Mouse (Mus musculus) cortical plate, adult 2 months (tissue): ENCODE results near the gene Vmn1r68. TPM values are rescaled to one million over a fixed set of nuclear protein-coding genes. Genes with fewer than 3 reads are reported as not detected.
A peak's percentile ranks its signal among the peaks of the same experiment; 100 is the strongest.

Experiments used
- H3K27ac ChIP-seq: fragments of 200-500 bp; 2 replicates; pipeline ENCODE4 v1.5.1; 2012; ENCODE audit warnings: low read length, control low read depth, inconsistent platforms; ENCODE audit not compliant: insufficient read depth
- H3K4me1 ChIP-seq: fragments of 200-500 bp; 2 replicates; pipeline ENCODE4 v1.6.1; 2011; ENCODE audit warnings: low read length; ENCODE audit not compliant: control insufficient read depth, insufficient read depth
- H3K4me3 ChIP-seq: fragments of 200-500 bp; 2 replicates; pipeline ENCODE4 v1.5.1; 2011; ENCODE audit warnings: mild to moderate bottlenecking, low read length, control low read depth; ENCODE audit not compliant: insufficient read depth
- CTCF ChIP-seq: fragments of 200-500 bp; IDR thresholded peaks from 2 replicates; pipeline ENCODE4 v1.5.1; 2011; ENCODE audit warnings: mild to moderate bottlenecking, control low read depth, low read length; ENCODE audit not compliant: insufficient read depth; ENCODE audit errors: extremely low read depth
- POLR2A ChIP-seq: fragments of 200-500 bp; IDR thresholded peaks from 2 replicates; pipeline ENCODE4 v1.6.1; 2011; ENCODE audit warnings: mild to moderate bottlenecking, low read length, control low read depth; ENCODE audit not compliant: insufficient read depth; ENCODE audit errors: extremely low read depth
- polyA plus RNA-seq: library from polyadenylated mRNA; depleted of rRNA; stranded (reverse); fragments of >200 nt; gene quantifications from 2 replicates; pipeline ENCODE4 v1.2.3, GENCODE M21; 2012; rRNA removed

The Vmn1r68 gene
- polyA plus RNA-seq = not detected in 2 replicates

DNA sequence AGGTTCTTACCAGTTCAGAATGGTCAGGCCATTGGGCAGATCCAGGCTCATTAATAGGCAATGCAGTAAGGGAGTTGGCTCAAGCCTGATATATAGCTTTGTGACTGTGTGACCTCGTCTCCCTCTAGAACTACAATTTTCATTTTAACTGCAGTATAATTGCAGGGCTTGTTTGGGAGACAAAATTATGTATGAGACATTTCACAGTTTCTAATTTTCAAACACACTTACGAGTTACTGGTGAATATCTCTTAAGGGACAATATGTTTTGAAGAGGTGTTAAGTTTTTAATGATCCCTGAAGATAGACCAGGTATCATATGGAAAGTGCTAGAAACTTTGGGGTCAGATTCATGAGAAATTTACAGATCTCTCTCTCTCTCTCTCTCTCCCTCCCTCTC, at the start of gene Vmn1r68:
Vmn1r68 (minus strand) TSS at position 101 of the 400 bp plus-strand sequence.
- H3K4me3 ChIP-seq = no peak within 1 kb of the TSS
- TF ChIP-seq CTCF = no peak
- TF ChIP-seq POLR2A = no peak
- H3K4me1 ChIP-seq = no peaks in the 10 kb centered on the region
- H3K27ac ChIP-seq = no peak within 1 kb of the TSS

DNA sequence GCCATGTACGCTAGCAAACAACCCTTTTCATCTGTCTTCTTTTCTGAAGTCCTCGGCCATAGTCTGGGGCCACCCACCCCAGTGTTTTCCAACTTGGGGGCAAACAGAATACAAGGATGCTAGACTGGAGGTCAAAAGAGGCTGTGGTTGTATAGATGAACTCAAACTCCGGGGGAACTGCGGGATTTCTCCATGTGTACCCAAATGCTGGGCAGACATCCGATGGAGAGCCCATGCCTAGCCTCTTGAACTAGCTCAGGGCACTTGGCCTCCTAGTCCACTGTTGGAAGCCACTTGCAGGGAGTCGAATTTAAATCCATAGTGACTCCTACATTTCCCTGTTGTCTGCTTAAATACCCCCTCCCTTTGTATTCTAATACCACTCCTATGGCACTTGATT, 62.7 kb downstream of the Vmn1r68 start:
- H3K4me3 ChIP-seq = peak overlapping the region; percentile 95
- no peak overlapping the region for H3K27ac ChIP-seq
- no peak for TF ChIP-seq CTCF
- TF ChIP-seq POLR2A = no peak
- peaks cover 2% of the 10 kb centered on the region; the same call in 1 of the 2 replicates for H3K4me1 ChIP-seq

DNA sequence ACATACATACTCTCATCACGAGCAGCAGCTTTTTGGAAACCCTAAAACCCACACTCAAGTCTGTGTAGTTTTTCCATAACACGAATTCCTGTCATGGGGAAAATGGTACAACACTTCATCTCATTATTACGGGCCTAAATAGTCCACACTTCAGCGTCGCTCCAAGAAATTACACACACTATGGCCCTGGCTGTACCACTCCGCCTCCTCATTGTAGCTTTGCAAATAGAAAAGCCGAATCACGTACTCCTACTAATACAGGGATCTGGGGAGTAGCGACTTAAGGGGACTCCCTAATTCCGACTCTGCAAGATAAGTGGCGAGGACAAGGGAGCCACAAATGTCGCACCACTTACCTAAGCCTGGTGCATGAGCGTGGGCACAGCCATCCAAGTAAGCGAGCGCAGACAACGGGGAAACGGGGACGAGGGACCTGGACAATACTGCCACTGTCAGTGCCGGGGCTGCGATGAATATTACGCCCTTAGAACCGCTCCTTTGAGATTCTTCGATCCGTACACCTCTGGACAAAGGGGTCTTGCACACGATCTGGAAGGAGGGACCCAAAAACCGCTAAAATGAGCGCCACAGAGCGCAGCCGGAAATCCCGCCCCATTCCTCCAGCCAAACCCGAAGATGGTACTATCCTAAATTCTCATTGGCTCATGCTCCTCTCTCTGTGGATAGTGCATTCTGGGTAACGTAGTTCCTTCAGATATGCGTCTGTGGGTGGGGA, 63.3 kb downstream of the Vmn1r68 start, which contains the start of gene Zik1:
Zik1 (minus strand) TSS at position 609 of the 736 bp plus-strand sequence.
- H3K4me1 ChIP-seq = peaks cover 2% of the 10 kb centered on the region; the same call in 1 of the 2 replicates
- peak within 1 kb of the TSS; percentile 88 for H3K27ac ChIP-seq
- TF ChIP-seq POLR2A = no peak
- TF ChIP-seq CTCF = no peak
- H3K4me3 ChIP-seq = peak within 1 kb of the TSS; percentile 95

- Histone ChIP-seq H3K4me3 (peak overlapping the region; percentile 21; the same call in 1 of the 2 replicates), H3K4me1 (no peaks in the 10 kb centered on the region), H3K27ac (no peak overlapping the region)
- TF ChIP-seq CTCF (no peak), POLR2A (no peak)
These were observed 77.6 kb downstream of the Vmn1r68 start for GRCm38 (mm10) chr7:10480588-10481233.

DNA sequence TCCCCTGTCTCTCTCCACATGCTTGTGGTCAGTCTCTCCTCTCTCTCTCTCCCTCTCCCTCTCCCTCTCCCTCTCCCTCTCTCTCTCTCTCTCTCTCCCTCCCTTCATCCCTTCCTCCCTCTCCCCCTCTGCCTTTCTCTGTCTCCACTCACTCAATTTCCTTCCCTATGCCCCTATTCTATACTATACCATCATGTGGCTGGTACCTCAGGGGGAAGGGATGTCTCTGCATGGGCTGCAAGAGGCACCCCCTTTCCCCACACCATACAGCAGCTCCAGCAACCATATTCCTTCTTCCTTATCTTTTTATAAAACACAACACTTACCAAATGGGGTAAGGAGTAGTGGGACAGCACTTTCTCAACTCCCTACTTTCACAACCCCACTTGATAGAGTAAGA, 78.5 kb downstream of the Vmn1r68 start:
- Histone ChIP-seq H3K27ac (no peak overlapping the region), H3K4me1 (no peaks in the 10 kb centered on the region), H3K4me3 (no peak overlapping the region)
- TF ChIP-seq POLR2A (no peak), CTCF (no peak)

GRCm38 (mm10) chr7:10458166-10458565, 100.1 kb downstream of the Vmn1r68 start:
- Histone ChIP-seq H3K4me1 (no peaks in the 10 kb centered on the region), H3K4me3 (no peak overlapping the region), H3K27ac (no peak overlapping the region)
- TF ChIP-seq CTCF (no peak), POLR2A (no peak)

Other genes starting within 250 kb of the Vmn1r68 start
- not detected in 2 replicates for gene Vmn1r67, start 115.2 kb downstream of the Vmn1r68 start, polyA plus RNA-seq
- gene Zik1, start 63.1 kb downstream of the Vmn1r68 start, polyA plus RNA-seq = 7.3 and 8.6 TPM in 2 replicates
- not detected in 2 replicates for gene Vmn1r69, start 55.2 kb upstream of the Vmn1r68 start, polyA plus RNA-seq
- gene Vmn1r70, start 73.0 kb upstream of the Vmn1r68 start, polyA plus RNA-seq = not detected in 2 replicates
- gene Nlrp4b, start 129.3 kb upstream of the Vmn1r68 start, polyA plus RNA-seq = not detected in 2 replicates
- gene Vmn1r71, start 195.9 kb upstream of the Vmn1r68 start, polyA plus RNA-seq = not detected in 2 replicates